Mouse (Mus musculus): ENCODE results near the gene Dlx2. TPM values are rescaled to one million over a fixed set of nuclear protein-coding genes. Genes with fewer than 3 reads are reported as not detected.

Dlx2 gene
- polyA plus RNA-seq (2016; fragmentation: Nextera tagmentation; extraction: Ambion mirVana): 21.9 and 29.7 TPM in 2 replicates

GRCm38 (mm10) chr2:71546640-71547071, at the start of gene Dlx2:
Gene Dlx2 (minus strand): TSS chr2:71546754.
- peak within 1 kb of the TSS; percentile 91 for H3K27ac ChIP-seq
- no peaks in the 10 kb centered on the region for H3K36me3 ChIP-seq
- H3K9ac ChIP-seq: peak within 1 kb of the TSS; percentile 82
- under 1% methylated on average over 37 of the region's 37 CpGs for WGBS
- H3K4me1 ChIP-seq: peaks cover 14% of the 10 kb centered on the region
- peak within 1 kb of the TSS; percentile 65 for H3K4me3 ChIP-seq
- ATAC-seq (ENCODE audit: insufficient number of reproducible peaks, insufficient read depth, low FRiP score, low TSS enrichment): peak; percentile 43; the same call in 1 of the 2 replicates
- H3K27me3 ChIP-seq: peaks cover 69% of the 10 kb centered on the region
- no peaks in the 10 kb centered on the region for H3K9me3 ChIP-seq
- H3K4me2 ChIP-seq (replicated peaks): peak within 1 kb of the TSS; percentile 89

GRCm38 (mm10) chr2:71594466-71594865, 47.9 kb upstream of the Dlx2 start:
- H3K36me3 ChIP-seq: no peaks in the 10 kb centered on the region
- H3K4me1 ChIP-seq: peaks cover 2% of the 10 kb centered on the region; the same call in 1 of the 2 replicates
- H3K27me3 ChIP-seq: no peaks in the 10 kb centered on the region
- H3K9me3 ChIP-seq: no peaks in the 10 kb centered on the region
- H3K9ac ChIP-seq: no peak overlapping the region
- no peak for ATAC-seq (ENCODE audit: insufficient number of reproducible peaks, insufficient read depth, low FRiP score, low TSS enrichment)
- H3K27ac ChIP-seq: no peak overlapping the region
- 65% methylated on average over 7 of the region's 7 CpGs for WGBS
- no peak overlapping the region for H3K4me2 ChIP-seq (replicated peaks)
- no peak overlapping the region for H3K4me3 ChIP-seq

DNA sequence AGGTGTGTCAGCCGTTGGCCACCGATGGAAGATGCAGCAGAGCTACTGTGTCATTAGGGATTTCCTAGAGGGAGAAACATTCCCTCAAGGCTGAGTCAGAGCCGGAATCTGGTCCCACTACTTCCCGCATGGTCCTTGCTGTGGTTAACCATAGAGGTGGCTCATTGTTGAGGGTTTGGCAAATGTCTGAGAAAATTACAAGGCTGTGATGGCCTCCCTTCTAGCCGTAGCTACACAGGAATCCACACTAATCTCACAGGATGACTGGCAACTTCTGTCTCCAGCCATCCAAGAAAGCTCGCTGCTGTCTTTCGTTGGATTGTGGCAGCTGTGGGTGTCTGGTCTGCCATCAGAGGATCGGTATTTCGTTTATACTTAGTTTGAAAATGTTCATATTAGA, 42.6 kb upstream of the Dlx2 start:
- ATAC-seq (ENCODE audit: insufficient number of reproducible peaks, insufficient read depth, low FRiP score, low TSS enrichment): no peak
- Histone ChIP-seq H3K27me3 (no peaks in the 10 kb centered on the region), H3K9me3 (no peaks in the 10 kb centered on the region), H3K27ac (no peak overlapping the region), H3K9ac (no peak overlapping the region), H3K4me3 (no peak overlapping the region), H3K4me2 (replicated peaks) (no peak overlapping the region), H3K4me1 (no peaks in the 10 kb centered on the region), H3K36me3 (no peaks in the 10 kb centered on the region)
- WGBS: 91% methylated on average over 9 of the region's 9 CpGs

DNA sequence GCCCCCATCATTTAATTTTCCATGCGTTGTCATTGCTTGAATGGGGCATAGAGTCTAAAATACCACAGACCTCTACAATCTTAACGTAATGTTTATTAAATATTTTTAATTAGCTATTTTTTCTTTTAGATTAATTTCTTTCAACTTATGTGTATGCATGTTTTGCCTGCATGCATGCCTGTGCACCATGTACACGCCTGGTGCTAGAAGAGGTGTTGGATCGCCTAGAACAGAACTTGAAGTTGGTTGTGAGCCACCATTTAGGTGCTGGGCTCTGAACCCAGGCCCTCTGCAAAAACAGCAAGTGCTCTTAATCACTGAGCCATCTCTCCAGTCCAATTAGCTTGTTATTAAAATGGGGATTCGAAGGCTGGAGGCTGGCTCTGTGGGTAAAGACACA, 34.9 kb upstream of the Dlx2 start:
- peaks cover 5% of the 10 kb centered on the region; the same call in 1 of the 2 replicates for H3K27me3 ChIP-seq
- peak overlapping the region; percentile 66 for H3K4me2 ChIP-seq (replicated peaks)
- no peak overlapping the region for H3K9ac ChIP-seq
- H3K4me1 ChIP-seq: no peaks in the 10 kb centered on the region
- peak overlapping the region; percentile 49 for H3K4me3 ChIP-seq
- H3K27ac ChIP-seq: no peak overlapping the region
- H3K9me3 ChIP-seq: 0 out of 2 replicates have a peak, but pooled peaks cover 3% of the 10 kb centered on the region
- ATAC-seq (ENCODE audit: insufficient number of reproducible peaks, insufficient read depth, low FRiP score, low TSS enrichment): no peak
- WGBS: 48% methylated on average over 5 of the region's 5 CpGs
- H3K36me3 ChIP-seq: no peaks in the 10 kb centered on the region

- H3K9me3 ChIP-seq: 0 out of 2 replicates have a peak, but pooled peaks cover 3% of the 10 kb centered on the region
- peak overlapping the region; percentile 49 for H3K4me3 ChIP-seq
- ATAC-seq (ENCODE audit: insufficient number of reproducible peaks, insufficient read depth, low FRiP score, low TSS enrichment): peak; percentile 67; the same call in 1 of the 2 replicates
- no peaks in the 10 kb centered on the region for H3K4me1 ChIP-seq
- H3K4me2 ChIP-seq (replicated peaks): peak overlapping the region; percentile 66
- no peaks in the 10 kb centered on the region for H3K36me3 ChIP-seq
- WGBS: 10% methylated on average over 50 of the region's 50 CpGs
- H3K9ac ChIP-seq: peak overlapping the region; percentile 56
- no peak overlapping the region for H3K27ac ChIP-seq
- H3K27me3 ChIP-seq: peaks cover 5% of the 10 kb centered on the region; the same call in 1 of the 2 replicates
Observed at GRCm38 (mm10) chr2:71580632-71581466, 34.3 kb upstream of the Dlx2 start.

DNA sequence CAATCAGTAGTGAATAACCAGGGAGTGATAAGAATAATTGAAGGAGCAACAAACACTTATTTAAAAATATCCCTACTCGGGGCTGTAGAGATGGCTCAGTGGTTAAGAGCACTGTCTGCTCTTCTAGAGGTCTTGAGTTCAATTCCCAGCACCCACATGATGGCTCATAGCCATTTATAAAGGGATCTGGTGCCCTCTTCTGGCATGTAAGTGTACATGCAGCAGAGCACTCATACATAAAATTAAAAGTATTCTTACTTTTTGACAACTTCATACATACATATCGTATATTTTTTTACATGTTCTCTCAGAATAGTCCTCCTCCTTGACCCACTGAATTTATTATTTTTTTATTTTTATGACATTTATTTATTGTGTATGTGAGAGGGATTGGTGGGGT, 30.5 kb upstream of the Dlx2 start:
- H3K9me3 ChIP-seq: 0 out of 2 replicates have a peak, but pooled peaks cover 3% of the 10 kb centered on the region
- no peaks in the 10 kb centered on the region for H3K36me3 ChIP-seq
- H3K4me3 ChIP-seq: no peak overlapping the region
- peaks cover 5% of the 10 kb centered on the region; the same call in 1 of the 2 replicates for H3K27me3 ChIP-seq
- peaks cover 11% of the 10 kb centered on the region for H3K4me1 ChIP-seq
- no peak overlapping the region for H3K9ac ChIP-seq
- H3K4me2 ChIP-seq (replicated peaks): no peak overlapping the region
- ATAC-seq (ENCODE audit: insufficient number of reproducible peaks, insufficient read depth, low FRiP score, low TSS enrichment): no peak
- 91% methylated on average over 2 of the region's 2 CpGs for WGBS
- H3K27ac ChIP-seq: no peak overlapping the region

DNA sequence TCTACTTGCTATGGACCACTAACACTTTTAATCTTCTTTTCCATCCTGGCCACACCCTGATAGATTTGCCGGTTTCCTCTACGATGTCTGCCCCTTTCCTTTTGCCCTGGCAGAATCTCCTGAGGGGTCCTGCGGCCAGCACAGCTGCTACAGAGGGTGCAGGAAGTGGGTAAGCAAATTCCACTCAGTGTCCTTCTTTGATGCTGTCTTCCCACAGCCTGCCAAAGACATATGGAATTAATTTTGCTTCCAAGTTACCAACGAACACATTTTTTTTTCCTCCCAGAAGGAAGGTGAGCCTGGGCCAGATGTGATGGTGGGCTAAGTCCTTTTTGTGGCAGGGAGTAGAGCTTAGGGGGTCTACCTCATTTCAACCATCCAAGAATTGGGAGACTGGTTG, 27.2 kb upstream of the Dlx2 start:
- Histone ChIP-seq H3K9me3 (0 out of 2 replicates have a peak, but pooled peaks cover 3% of the 10 kb centered on the region), H3K4me3 (no peak overlapping the region), H3K27me3 (no peaks in the 10 kb centered on the region), H3K9ac (no peak overlapping the region), H3K27ac (no peak overlapping the region), H3K4me2 (replicated peaks) (peak overlapping the region; percentile 21), H3K4me1 (peaks cover 11% of the 10 kb centered on the region), H3K36me3 (no peaks in the 10 kb centered on the region)
- WGBS: 19% methylated on average over 4 of the region's 4 CpGs
- no peak for ATAC-seq (ENCODE audit: insufficient number of reproducible peaks, insufficient read depth, low FRiP score, low TSS enrichment)

- no peaks in the 10 kb centered on the region for H3K4me1 ChIP-seq
- H3K36me3 ChIP-seq: no peaks in the 10 kb centered on the region
- H3K4me2 ChIP-seq (replicated peaks): no peak overlapping the region
- 81% methylated on average over 9 of the region's 9 CpGs for WGBS
- no peak overlapping the region for H3K4me3 ChIP-seq
- ATAC-seq (ENCODE audit: insufficient number of reproducible peaks, insufficient read depth, low FRiP score, low TSS enrichment): no peak
- H3K27ac ChIP-seq: no peak overlapping the region
- H3K27me3 ChIP-seq: no peaks in the 10 kb centered on the region
- H3K9me3 ChIP-seq: no peaks in the 10 kb centered on the region
- H3K9ac ChIP-seq: no peak overlapping the region
Observed at GRCm38 (mm10) chr2:71566466-71566865, 19.9 kb upstream of the Dlx2 start.

- H3K4me1 ChIP-seq: peaks cover 7% of the 10 kb centered on the region; the same call in 1 of the 2 replicates
- H3K36me3 ChIP-seq: no peaks in the 10 kb centered on the region
- no peak overlapping the region for H3K9ac ChIP-seq
- H3K27me3 ChIP-seq: peaks cover 27% of the 10 kb centered on the region
- H3K4me2 ChIP-seq (replicated peaks): no peak overlapping the region
- no peak overlapping the region for H3K27ac ChIP-seq
- no peak for ATAC-seq (ENCODE audit: insufficient number of reproducible peaks, insufficient read depth, low FRiP score, low TSS enrichment)
- 70% methylated on average over 5 of the region's 5 CpGs for WGBS
- no peak overlapping the region for H3K4me3 ChIP-seq
- H3K9me3 ChIP-seq: peaks cover 4% of the 10 kb centered on the region; the same call in 1 of the 2 replicates
Observed at GRCm38 (mm10) chr2:71556071-71556470, 9.5 kb upstream of the Dlx2 start.

GRCm38 (mm10) chr2:71551704-71552103, 5.2 kb upstream of the Dlx2 start:
- H3K36me3 ChIP-seq: no peaks in the 10 kb centered on the region
- peak overlapping the region; percentile 39 for H3K4me2 ChIP-seq (replicated peaks)
- peaks cover 61% of the 10 kb centered on the region for H3K27me3 ChIP-seq
- WGBS: 3% methylated on average over 18 of the region's 18 CpGs
- no peak overlapping the region for H3K27ac ChIP-seq
- peaks cover 11% of the 10 kb centered on the region; the same call in 1 of the 2 replicates for H3K4me1 ChIP-seq
- ATAC-seq (ENCODE audit: insufficient number of reproducible peaks, insufficient read depth, low FRiP score, low TSS enrichment): no peak
- no peaks in the 10 kb centered on the region for H3K9me3 ChIP-seq
- H3K9ac ChIP-seq: peak overlapping the region; percentile 40; the same call in 1 of the 2 replicates
- 0 out of 2 replicates have a peak overlapping the region, but pooled peaks have one; percentile 10 for H3K4me3 ChIP-seq

DNA sequence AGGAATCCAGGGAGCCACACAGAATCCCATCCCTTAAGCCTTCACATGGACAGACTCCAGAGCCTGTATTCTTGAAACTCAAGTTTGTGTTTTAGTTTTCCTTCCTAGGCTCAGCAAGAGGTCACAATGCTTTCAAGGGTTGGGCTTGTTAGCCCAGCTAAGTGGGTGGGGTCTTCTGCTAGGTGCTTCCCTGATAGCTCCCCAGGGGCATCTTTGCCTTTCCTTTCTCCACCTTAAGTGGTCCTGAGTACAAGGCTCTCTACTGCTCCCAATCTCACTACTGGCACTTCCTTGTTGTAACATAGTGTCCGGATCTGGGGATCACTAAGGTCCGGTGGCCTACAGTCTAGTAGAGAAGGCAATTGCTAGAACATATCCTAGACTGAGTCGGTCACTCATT, 3.8 kb upstream of the Dlx2 start:
- no peak for ATAC-seq (ENCODE audit: insufficient number of reproducible peaks, insufficient read depth, low FRiP score, low TSS enrichment)

DNA sequence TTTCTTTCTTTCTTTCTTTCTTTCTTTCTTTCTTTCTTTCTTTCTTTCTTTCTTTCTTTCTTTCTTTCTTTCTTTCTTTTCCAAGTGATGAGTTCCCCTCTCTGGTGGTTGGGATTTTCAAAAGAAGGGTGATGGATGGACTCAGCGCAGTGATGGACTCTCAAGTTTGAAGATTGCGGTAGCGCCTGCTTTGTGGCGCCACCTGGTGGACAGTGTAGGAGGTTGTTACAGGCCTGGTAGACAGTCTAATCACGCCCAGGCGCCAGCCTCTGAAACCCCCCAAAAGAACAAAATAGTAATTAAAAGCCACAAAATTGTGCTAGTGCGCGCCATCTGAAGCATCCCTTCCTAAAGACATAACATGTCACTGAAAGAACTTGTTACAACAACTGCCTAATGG, 1.3 kb upstream of the Dlx2 start:
- Histone ChIP-seq H3K27ac (no peak overlapping the region), H3K9me3 (no peaks in the 10 kb centered on the region), H3K36me3 (no peaks in the 10 kb centered on the region), H3K4me2 (replicated peaks) (no peak overlapping the region), H3K4me1 (peaks cover 19% of the 10 kb centered on the region), H3K9ac (no peak overlapping the region), H3K27me3 (peaks cover 70% of the 10 kb centered on the region), H3K4me3 (no peak overlapping the region)
- no peak for ATAC-seq (ENCODE audit: insufficient number of reproducible peaks, insufficient read depth, low FRiP score, low TSS enrichment)
- under 1% methylated on average over 8 of the region's 8 CpGs for WGBS

More for the DNA sequence above, 3.8 kb upstream of the Dlx2 start:
- Histone ChIP-seq H3K4me1 (peaks cover 19% of the 10 kb centered on the region), H3K9ac (no peak overlapping the region), H3K9me3 (no peaks in the 10 kb centered on the region), H3K4me3 (no peak overlapping the region), H3K27ac (no peak overlapping the region), H3K4me2 (replicated peaks) (no peak overlapping the region), H3K27me3 (peaks cover 72% of the 10 kb centered on the region), H3K36me3 (no peaks in the 10 kb centered on the region)
- 38% methylated on average over 3 of the region's 3 CpGs for WGBS
